Mouse (Mus musculus) midbrain, postnatal 0 days (tissue): Measurements from ENCODE around the gene Fubp1. TPM values are rescaled to one million over a fixed set of nuclear protein-coding genes. Genes with fewer than 3 reads are reported as not detected.

Experiments
- ATAC-seq: fragments of 200-750 bp; cut with Nextera tagmentation; 2 replicates; pipeline ENCODE4 v1.8.0; 2017; ENCODE audit warnings: moderate number of reproducible peaks, mild to moderate bottlenecking, moderate TSS enrichment, moderate library complexity; ENCODE audit not compliant: low FRiP score
- DNase-seq: peaks from one replicate; pipeline ENCODE4 v3.0.0-alpha.2; 2015; ENCODE audit warnings: low spot score
- H3K27ac ChIP-seq: fragments of 300-500 bp; sonication (generic); 2 replicates; pipeline ENCODE4 v1.5.1; 2014; ENCODE audit warnings: low read depth, mild to moderate bottlenecking, low read length, mixed read lengths
- H3K27me3 ChIP-seq: fragments of 300-500 bp; sonication (generic); 2 replicates; pipeline ENCODE4 v1.6.1; 2014; ENCODE audit warnings: low read length, control low read depth, mixed read lengths; ENCODE audit not compliant: insufficient read depth
- H3K36me3 ChIP-seq: fragments of 300-500 bp; sonication (generic); 2 replicates; pipeline ENCODE4 v1.6.1; 2014; ENCODE audit warnings: low read length, control low read depth, mixed read lengths; ENCODE audit not compliant: insufficient read depth
- H3K4me1 ChIP-seq: fragments of 300-500 bp; sonication (generic); 2 replicates; pipeline ENCODE4 v1.6.1; 2014; ENCODE audit warnings: mild to moderate bottlenecking, control low read depth, antibody characterized with exemption, low read length, mixed read lengths; ENCODE audit not compliant: insufficient read depth
- H3K4me2 ChIP-seq: fragments of 300-500 bp; sonication (generic); 2 replicates; pipeline ENCODE4 v1.6.1; 2014; ENCODE audit warnings: low read depth, mild to moderate bottlenecking, low read length, mixed read lengths; ENCODE audit not compliant: poor library complexity, severe bottlenecking
- H3K4me3 ChIP-seq: fragments of 300-500 bp; sonication (generic); 2 replicates; pipeline ENCODE4 v1.5.1; 2014; ENCODE audit warnings: low read depth, mild to moderate bottlenecking, low read length, moderate library complexity
- H3K9ac ChIP-seq: fragments of 300-500 bp; sonication (generic); replicated peaks from 2 replicates; pipeline ENCODE4 v1.6.1; 2014; ENCODE audit warnings: mild to moderate bottlenecking, low read length, moderate library complexity, mixed read lengths; ENCODE audit not compliant: poor library complexity, severe bottlenecking
- H3K9me3 ChIP-seq: fragments of 300-500 bp; sonication (generic); 2 replicates; pipeline ENCODE4 v1.6.1; 2016; ENCODE audit warnings: low read length, control low read depth
- CTCF ChIP-seq: IDR thresholded peaks from 2 replicates; pipeline ENCODE4 v1.5.1; 2016; ENCODE audit warnings: antibody characterized with exemption, mild to moderate bottlenecking
- WGBS: fragments of 180-500 bp; shearing (Covaris S2); extraction: QIAGEN DNeasy Blood & Tissue Kit; methylation state at CpG from one replicate; pipeline ENCODE4 v1.1.7; 2014; 5-methylcytosine and 5-hydroxymethylcytosine counted together
- polyA plus RNA-seq: library from polyadenylated mRNA; unstranded; fragments of >200 nt; fragmentation: Nextera tagmentation; extraction: Ambion mirVana; gene quantifications from 2 replicates; pipeline ENCODE4 v1.2.1, GENCODE M21; 2015
- total RNA-seq: library from RNA; depleted of rRNA; stranded (reverse); fragments of >200 nt; gene quantifications from 2 replicates; pipeline ENCODE4 v1.2.3, GENCODE M21; 2014

Fubp1 gene
- total and polyA plus RNA-seq, 2 experiments from 2014 or later, result 127 to 183 TPM

- no peak overlapping the region for H3K9ac ChIP-seq
- H3K36me3 ChIP-seq, result no peaks in the 10 kb centered on the region
- H3K9me3 ChIP-seq, result no peaks in the 10 kb centered on the region
- no peak for ATAC-seq
- DNase-seq, result no peak
- no peaks in the 10 kb centered on the region for H3K27me3 ChIP-seq
- no peak for TF ChIP-seq CTCF
- no peak overlapping the region for H3K27ac ChIP-seq
- H3K4me2 ChIP-seq, result no peak overlapping the region
- WGBS, result 90% methylated on average over 4 of the region's 4 CpGs
- H3K4me1 ChIP-seq, result no peaks in the 10 kb centered on the region
- H3K4me3 ChIP-seq, result no peak overlapping the region
Observed at GRCm38 (mm10) chr3:152178816-152179215, 31.4 kb upstream of the Fubp1 start.

- TF ChIP-seq CTCF, result no peak
Observed at GRCm38 (mm10) chr3:152179285-152179684, 30.9 kb upstream of the Fubp1 start.

GRCm38 (mm10) chr3:152180624-152181023 is 29.6 kb upstream of the Fubp1 start:
- Histone ChIP-seq H3K9ac (no peak overlapping the region), H3K9me3 (no peaks in the 10 kb centered on the region), H3K4me1 (no peaks in the 10 kb centered on the region), H3K36me3 (peaks cover 4% of the 10 kb centered on the region; the same call in 1 of the 2 replicates), H3K27me3 (no peaks in the 10 kb centered on the region), H3K27ac (no peak overlapping the region), H3K4me2 (no peak overlapping the region), H3K4me3 (no peak overlapping the region)
- no peak for ATAC-seq
- 92% methylated on average over 4 of the region's 4 CpGs for WGBS
- TF ChIP-seq CTCF, result no peak
- no peak for DNase-seq

More at GRCm38 (mm10) chr3:152179285-152179684, 30.9 kb upstream of the Fubp1 start:
- no peak overlapping the region for H3K27ac ChIP-seq
- no peaks in the 10 kb centered on the region for H3K36me3 ChIP-seq
- H3K4me3 ChIP-seq, result no peak overlapping the region
- H3K4me1 ChIP-seq, result no peaks in the 10 kb centered on the region
- no peaks in the 10 kb centered on the region for H3K9me3 ChIP-seq
- DNase-seq (no peak), ATAC-seq (no peak)
- H3K9ac ChIP-seq, result no peak overlapping the region
- WGBS, result 73% methylated on average over 1 of the region's 1 CpGs
- H3K4me2 ChIP-seq, result no peak overlapping the region
- no peaks in the 10 kb centered on the region for H3K27me3 ChIP-seq

GRCm38 (mm10) chr3:152183522-152183921 is 26.7 kb upstream of the Fubp1 start:
- WGBS, result 60% methylated on average over 9 of the region's 9 CpGs
- H3K27me3 ChIP-seq, result no peaks in the 10 kb centered on the region
- H3K4me3 ChIP-seq, result no peak overlapping the region
- H3K36me3 ChIP-seq, result peaks cover 4% of the 10 kb centered on the region; the same call in 1 of the 2 replicates
- DNase-seq (no peak), ATAC-seq (no peak)
- no peak overlapping the region for H3K27ac ChIP-seq
- H3K9me3 ChIP-seq, result no peaks in the 10 kb centered on the region
- no peaks in the 10 kb centered on the region for H3K4me1 ChIP-seq
- no peak overlapping the region for H3K9ac ChIP-seq
- no peak for TF ChIP-seq CTCF
- H3K4me2 ChIP-seq, result no peak overlapping the region

- H3K36me3 ChIP-seq, result peaks cover 4% of the 10 kb centered on the region; the same call in 1 of the 2 replicates
- ATAC-seq, result no peak
- no peak overlapping the region for H3K9ac ChIP-seq
- DNase-seq, result no peak
- H3K4me3 ChIP-seq, result no peak overlapping the region
- WGBS, result 88% methylated on average over 6 of the region's 6 CpGs
- no peaks in the 10 kb centered on the region for H3K4me1 ChIP-seq
- no peak overlapping the region for H3K27ac ChIP-seq
- H3K27me3 ChIP-seq, result no peaks in the 10 kb centered on the region
- no peak for TF ChIP-seq CTCF
- no peak overlapping the region for H3K4me2 ChIP-seq
- no peaks in the 10 kb centered on the region for H3K9me3 ChIP-seq
Observed at GRCm38 (mm10) chr3:152186106-152186505, 24.1 kb upstream of the Fubp1 start.

GRCm38 (mm10) chr3:152189306-152189705 is 20.9 kb upstream of the Fubp1 start:
- Histone ChIP-seq H3K27me3 (no peaks in the 10 kb centered on the region), H3K4me3 (no peak overlapping the region), H3K36me3 (peaks cover 4% of the 10 kb centered on the region; the same call in 1 of the 2 replicates), H3K9me3 (no peaks in the 10 kb centered on the region), H3K9ac (no peak overlapping the region), H3K27ac (no peak overlapping the region), H3K4me2 (no peak overlapping the region), H3K4me1 (0 out of 2 replicates have a peak, but pooled peaks cover 4% of the 10 kb centered on the region)
- ATAC-seq (no peak), DNase-seq (no peak)
- WGBS, result 67% methylated on average over 4 of the region's 4 CpGs
- TF ChIP-seq CTCF, result no peak
